Mouse (Mus musculus): Measurements from ENCODE around the gene Plin1. TPM values are rescaled to one million over a fixed set of nuclear protein-coding genes. Genes with fewer than 3 reads are reported as not detected.

Gene Plin1
- polyA plus RNA-seq, 1 experiment from 2014 or later: not detected

DNA sequence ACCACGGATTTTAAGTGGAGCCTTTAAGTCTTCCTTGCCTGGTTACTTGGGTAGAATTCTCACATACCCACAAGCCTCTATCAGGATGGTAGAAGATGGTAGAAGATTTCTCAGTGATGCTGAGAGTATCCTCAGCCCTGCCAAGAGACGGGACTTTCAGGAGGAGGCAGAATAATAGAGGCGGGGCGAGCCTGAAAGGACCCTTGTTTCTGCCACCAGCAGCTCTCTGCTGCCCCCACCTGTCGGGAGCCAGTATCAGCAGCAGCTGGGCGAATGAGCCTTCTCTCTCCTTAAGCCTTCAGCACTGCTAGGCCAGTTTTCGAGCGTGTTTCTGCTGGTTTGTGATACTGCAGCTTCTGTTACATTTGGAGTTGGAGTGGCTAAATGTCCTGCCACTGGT, 3.5 kb downstream of the Plin1 start:
- Histone ChIP-seq H3K4me3 (ENCODE audit: low read depth, low read length) (no peak overlapping the region), H3K4me1 (ENCODE audit: control insufficient read depth, insufficient read depth, low read length) (no peaks in the 10 kb centered on the region), H3K27me3 (ENCODE audit: control insufficient read depth, insufficient read depth, low read length) (peaks cover 11% of the 10 kb centered on the region), H3K36me3 (ENCODE audit: control insufficient read depth, insufficient read depth, low read length) (no peaks in the 10 kb centered on the region), H3K9me3 (replicated peaks; ENCODE audit: control insufficient read depth, low read length) (no peaks in the 10 kb centered on the region), H3K27ac (ENCODE audit: low read depth, low read length) (no peak overlapping the region), H3K9ac (ENCODE audit: low read depth, low read length) (no peak overlapping the region), H3K4me2 (no peak overlapping the region)
- 7% methylated on average over 8 of the region's 8 CpGs for WGBS (ENCODE audit: insufficient replicate concordance)
- no peak for ATAC-seq (replicated peaks; ENCODE audit: insufficient number of reproducible peaks, low FRiP score, low TSS enrichment)

DNA sequence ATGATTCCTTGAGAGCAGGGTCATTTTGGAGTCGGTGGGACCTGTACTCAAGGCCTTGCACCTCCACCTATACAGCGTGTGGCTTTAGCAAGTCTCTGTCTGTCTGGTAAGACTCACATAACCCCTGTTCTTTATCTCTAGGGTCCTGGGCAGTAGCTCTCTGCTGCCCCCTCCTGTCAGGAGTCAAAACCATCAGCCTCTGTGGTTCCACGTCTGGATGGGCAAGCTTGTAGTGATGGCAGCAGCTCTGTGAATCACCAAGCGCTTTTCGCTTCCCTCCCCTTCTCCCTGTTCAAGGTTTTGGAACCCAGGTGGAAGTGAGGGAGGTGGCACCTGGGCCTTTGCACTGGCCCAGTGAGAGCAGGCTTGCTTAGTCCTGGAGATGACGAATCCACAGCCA, 4.5 kb downstream of the Plin1 start:
- Histone ChIP-seq H3K27me3 (ENCODE audit: control insufficient read depth, insufficient read depth, low read length) (peaks cover 11% of the 10 kb centered on the region), H3K4me2 (no peak overlapping the region), H3K27ac (ENCODE audit: low read depth, low read length) (no peak overlapping the region), H3K36me3 (ENCODE audit: control insufficient read depth, insufficient read depth, low read length) (no peaks in the 10 kb centered on the region), H3K4me1 (ENCODE audit: control insufficient read depth, insufficient read depth, low read length) (no peaks in the 10 kb centered on the region), H3K4me3 (ENCODE audit: low read depth, low read length) (no peak overlapping the region), H3K9ac (ENCODE audit: low read depth, low read length) (no peak overlapping the region), H3K9me3 (replicated peaks; ENCODE audit: control insufficient read depth, low read length) (no peaks in the 10 kb centered on the region)
- 21% methylated on average over 6 of the region's 6 CpGs for WGBS (ENCODE audit: insufficient replicate concordance)
- no peak for ATAC-seq (replicated peaks; ENCODE audit: insufficient number of reproducible peaks, low FRiP score, low TSS enrichment)

- Histone ChIP-seq H3K4me3 (ENCODE audit: low read depth, low read length) (no peak overlapping the region), H3K4me2 (no peak overlapping the region), H3K27me3 (ENCODE audit: control insufficient read depth, insufficient read depth, low read length) (peaks cover 18% of the 10 kb centered on the region), H3K9me3 (replicated peaks; ENCODE audit: control insufficient read depth, low read length) (no peaks in the 10 kb centered on the region), H3K9ac (ENCODE audit: low read depth, low read length) (no peak overlapping the region), H3K36me3 (ENCODE audit: control insufficient read depth, insufficient read depth, low read length) (no peaks in the 10 kb centered on the region), H3K27ac (ENCODE audit: low read depth, low read length) (no peak overlapping the region), H3K4me1 (ENCODE audit: control insufficient read depth, insufficient read depth, low read length) (peaks cover under 1% of the 10 kb centered on the region; the same call in 1 of the 2 replicates)
- ATAC-seq (replicated peaks; ENCODE audit: insufficient number of reproducible peaks, low FRiP score, low TSS enrichment): no peak
- 3% methylated on average over 2 of the region's 2 CpGs for WGBS (ENCODE audit: insufficient replicate concordance)
Observed at GRCm38 (mm10) chr7:79727091-79727490, 5.6 kb downstream of the Plin1 start.

- under 1% methylated on average over 48 of the region's 48 CpGs for WGBS (ENCODE audit: insufficient replicate concordance)
- Histone ChIP-seq H3K4me3 (ENCODE audit: low read depth, low read length) (peak overlapping the region; percentile 64), H3K36me3 (ENCODE audit: control insufficient read depth, insufficient read depth, low read length) (no peaks in the 10 kb centered on the region), H3K9ac (ENCODE audit: low read depth, low read length) (peak overlapping the region; percentile 79), H3K4me2 (peak overlapping the region; percentile 92), H3K4me1 (ENCODE audit: control insufficient read depth, insufficient read depth, low read length) (peaks cover 2% of the 10 kb centered on the region; the same call in 1 of the 2 replicates), H3K27me3 (ENCODE audit: control insufficient read depth, insufficient read depth, low read length) (peaks cover 9% of the 10 kb centered on the region; the same call in 1 of the 2 replicates), H3K9me3 (replicated peaks; ENCODE audit: control insufficient read depth, low read length) (no peaks in the 10 kb centered on the region), H3K27ac (ENCODE audit: low read depth, low read length) (0 out of 2 replicates have a peak overlapping the region, but pooled peaks have one; percentile 6)
- peak; percentile 47; the same call in 1 of the 2 replicates for ATAC-seq (replicated peaks; ENCODE audit: insufficient number of reproducible peaks, low FRiP score, low TSS enrichment)
Observed at GRCm38 (mm10) chr7:79721386-79721977, 11.2 kb downstream of the Plin1 start.

GRCm38 (mm10) chr7:79715187-79715981, 17.3 kb downstream of the Plin1 start, which contains the start of gene Kif7:
Gene Kif7, minus strand, starts transcription at chr7:79715720.
- Histone ChIP-seq H3K9ac (ENCODE audit: low read depth, low read length) (peak within 1 kb of the TSS; percentile 76), H3K27me3 (ENCODE audit: control insufficient read depth, insufficient read depth, low read length) (peaks cover 12% of the 10 kb centered on the region), H3K4me2 (peak within 1 kb of the TSS; percentile 92), H3K4me1 (ENCODE audit: control insufficient read depth, insufficient read depth, low read length) (peaks cover 11% of the 10 kb centered on the region), H3K27ac (ENCODE audit: low read depth, low read length) (no peak within 1 kb of the TSS), H3K36me3 (ENCODE audit: control insufficient read depth, insufficient read depth, low read length) (no peaks in the 10 kb centered on the region), H3K9me3 (replicated peaks; ENCODE audit: control insufficient read depth, low read length) (no peaks in the 10 kb centered on the region), H3K4me3 (ENCODE audit: low read depth, low read length) (peak within 1 kb of the TSS; percentile 62)
- 1% methylated on average over 39 of the region's 55 CpGs for WGBS (ENCODE audit: insufficient replicate concordance)
- ATAC-seq (replicated peaks; ENCODE audit: insufficient number of reproducible peaks, low FRiP score, low TSS enrichment): peak; percentile 81

DNA sequence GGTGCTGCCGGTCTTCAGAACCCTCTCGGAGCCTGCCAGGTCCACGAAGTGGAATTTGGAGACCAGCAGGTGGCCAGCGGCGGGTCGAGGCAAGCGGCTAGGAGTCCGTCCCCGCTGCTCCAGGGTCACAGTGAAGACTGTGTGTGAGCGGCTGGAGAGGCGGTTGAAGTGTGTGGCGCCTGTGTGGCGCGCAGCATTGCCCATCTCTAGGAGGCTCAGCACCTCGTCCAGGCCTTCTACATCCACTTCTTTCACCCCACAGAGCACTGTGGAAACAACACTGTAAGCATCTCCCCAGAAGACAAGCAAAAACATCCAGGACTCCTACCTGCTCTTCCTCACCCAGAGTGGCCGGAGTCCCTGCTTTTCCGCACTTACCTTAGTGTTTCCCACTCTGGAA, 21.9 kb downstream of the Plin1 start:
- peaks cover 10% of the 10 kb centered on the region for H3K4me1 ChIP-seq (ENCODE audit: control insufficient read depth, insufficient read depth, low read length)
- H3K4me2 ChIP-seq: peak overlapping the region; percentile 66
- WGBS (ENCODE audit: insufficient replicate concordance): 29% methylated on average over 17 of the region's 17 CpGs
- no peaks in the 10 kb centered on the region for H3K9me3 ChIP-seq (replicated peaks; ENCODE audit: control insufficient read depth, low read length)
- H3K4me3 ChIP-seq (ENCODE audit: low read depth, low read length): peak overlapping the region; percentile 49
- H3K27me3 ChIP-seq (ENCODE audit: control insufficient read depth, insufficient read depth, low read length): peaks cover 32% of the 10 kb centered on the region
- ATAC-seq (replicated peaks; ENCODE audit: insufficient number of reproducible peaks, low FRiP score, low TSS enrichment): no peak
- H3K9ac ChIP-seq (ENCODE audit: low read depth, low read length): peak overlapping the region; percentile 1; the same call in 1 of the 2 replicates
- no peaks in the 10 kb centered on the region for H3K36me3 ChIP-seq (ENCODE audit: control insufficient read depth, insufficient read depth, low read length)
- no peak overlapping the region for H3K27ac ChIP-seq (ENCODE audit: low read depth, low read length)

- H3K9me3 ChIP-seq (replicated peaks; ENCODE audit: control insufficient read depth, low read length): no peaks in the 10 kb centered on the region
- H3K4me1 ChIP-seq (ENCODE audit: control insufficient read depth, insufficient read depth, low read length): peaks cover 10% of the 10 kb centered on the region
- H3K27ac ChIP-seq (ENCODE audit: low read depth, low read length): no peak overlapping the region
- 1% methylated on average over 54 of the region's 55 CpGs for whole genome bisulfite sequencing (ENCODE audit: insufficient replicate concordance)
- H3K4me3 ChIP-seq (ENCODE audit: low read depth, low read length): peak overlapping the region; percentile 49
- H3K36me3 ChIP-seq (ENCODE audit: control insufficient read depth, insufficient read depth, low read length): no peaks in the 10 kb centered on the region
- H3K4me2 ChIP-seq: peak overlapping the region; percentile 66
- peaks cover 32% of the 10 kb centered on the region for H3K27me3 ChIP-seq (ENCODE audit: control insufficient read depth, insufficient read depth, low read length)
- no peak for ATAC-seq (replicated peaks; ENCODE audit: insufficient number of reproducible peaks, low FRiP score, low TSS enrichment)
- peak overlapping the region; percentile 1 for H3K9ac ChIP-seq (ENCODE audit: low read depth, low read length)
Observed at GRCm38 (mm10) chr7:79710130-79710607, 22.5 kb downstream of the Plin1 start.

GRCm38 (mm10) chr7:79705210-79705609, 27.5 kb downstream of the Plin1 start:
- Histone ChIP-seq H3K4me1 (ENCODE audit: control insufficient read depth, insufficient read depth, low read length) (peaks cover 6% of the 10 kb centered on the region; the same call in 1 of the 2 replicates), H3K4me2 (no peak overlapping the region), H3K36me3 (ENCODE audit: control insufficient read depth, insufficient read depth, low read length) (peaks cover 8% of the 10 kb centered on the region; the same call in 1 of the 2 replicates), H3K27ac (ENCODE audit: low read depth, low read length) (no peak overlapping the region), H3K9me3 (replicated peaks; ENCODE audit: control insufficient read depth, low read length) (no peaks in the 10 kb centered on the region), H3K9ac (ENCODE audit: low read depth, low read length) (no peak overlapping the region), H3K27me3 (ENCODE audit: control insufficient read depth, insufficient read depth, low read length) (peaks cover 17% of the 10 kb centered on the region; the same call in 1 of the 2 replicates), H3K4me3 (ENCODE audit: low read depth, low read length) (no peak overlapping the region)
- ATAC-seq (replicated peaks; ENCODE audit: insufficient number of reproducible peaks, low FRiP score, low TSS enrichment): no peak
- WGBS (ENCODE audit: insufficient replicate concordance): 60% methylated on average over 5 of the region's 5 CpGs
